Mouse (Mus musculus) cerebellum, postnatal 10 days (tissue): Measurements from ENCODE around the gene Ap4b1.

ENCODE experiments used
- DNase-seq, 2 experiments: peaks; one replicate each; pipeline ENCODE4 v3.0.0; 2021; ENCODE audit warnings: mixed read lengths in 2 of 2

Gene Ap4b1

GRCm38 (mm10) chr3:103857036-103857805, 47.9 kb downstream of the Ap4b1 start:
- DNase-seq: peak; percentile 26 to 42

- DNase-seq: no peak
Observed at GRCm38 (mm10) chr3:103857977-103858563, 48.8 kb downstream of the Ap4b1 start.

- no peak for DNase-seq
Observed at GRCm38 (mm10) chr3:103858881-103859801, 49.8 kb downstream of the Ap4b1 start, which contains the start of gene Ptpn22. Gene Ptpn22, plus strand, starts transcription at chr3:103859795.

GRCm38 (mm10) chr3:103859851-103860391, 50.6 kb downstream of the Ap4b1 start:
- no peak for DNase-seq

- no peak for DNase-seq
Observed at GRCm38 (mm10) chr3:103862721-103863220, 53.5 kb downstream of the Ap4b1 start.

- no peak for DNase-seq
Observed at GRCm38 (mm10) chr3:103864200-103864599, 54.9 kb downstream of the Ap4b1 start.

GRCm38 (mm10) chr3:103867424-103867971, 58.2 kb downstream of the Ap4b1 start:
- DNase-seq: no peak

GRCm38 (mm10) chr3:103868008-103868407, 58.7 kb downstream of the Ap4b1 start:
- no peak for DNase-seq
